Comparison of ENCODE assay signal across 18 mouse cellular contexts in the genomic region with DNA sequence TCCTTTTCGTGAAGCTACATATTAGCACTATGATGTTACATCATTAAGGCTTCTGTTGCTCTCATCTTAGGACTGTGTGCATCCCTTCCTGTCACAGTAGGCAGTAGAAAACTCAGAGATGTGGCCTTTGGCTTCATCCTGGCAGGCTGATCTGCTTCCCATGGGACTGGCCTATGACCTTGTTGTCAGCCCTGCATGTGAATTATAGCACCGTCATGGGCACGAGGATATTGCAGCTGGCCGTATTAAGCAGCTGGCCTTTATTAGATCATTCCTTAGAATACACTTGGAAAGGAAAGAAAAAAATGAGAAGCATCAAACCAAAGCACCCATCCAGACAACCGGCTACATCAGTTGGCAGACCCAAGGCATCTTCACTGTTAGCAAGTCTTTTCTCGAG. TPM values are rescaled to one million over a fixed set of nuclear protein-coding genes. Genes with fewer than 3 reads are reported as not detected.
DNase-seq lines count a peak whose midpoint lies in the region; ATAC-seq and TF ChIP-seq lines count a peak whose summit lies in the region.
"Had no signal": no experiment of that assay in that cellular context is flagged by ENCODE, and none has a peak within 500 bp of the region (broad histone marks: within the 10 kb centered on the region; RNA-seq: fewer than 3 reads in every experiment).

No protein-coding gene starts in this region.

- DNase-seq in heart, postnatal 10 days: peak; percentile 14 to 46
- no peak for DNase-seq in heart, adult 18-20 months
- peak; percentile 77 for DNase-seq in MN1 (ENCODE audit: low spot score)
- peak; percentile 67 for DNase-seq in adrenal gland, postnatal 14 days
- DNase-seq in kidney, postnatal 25 days: peak; percentile 40 to 66
- no peak for DNase-seq in left cerebral cortex, adult 8-10 months (ENCODE audit: low spot score in 2 of 2)
- no peak for DNase-seq in heart, adult 2 months
- DNase-seq: cerebellum, adult 18-20 months; right cerebral cortex, postnatal 4 days had no signal

- H3K4me3 ChIP-seq in heart, adult 2 months: no peak overlapping the region
- H3K4me3 ChIP-seq: forebrain, embryonic 13.5 days; heart, embryonic 12.5 days; layer of hippocampus, adult 2 months; left cerebral cortex, adult 2 months; limb, embryonic 12.5 days; megakaryocyte, embryonic 14.5 days had no signal

- H3K36me3 ChIP-seq in heart, adult 2 months (ENCODE audit: control insufficient read depth, insufficient read depth, low read length): no peaks in the 10 kb centered on the region

- no peak for TF ChIP-seq POLR2A in heart, adult 2 months (IDR thresholded peaks at IDR 0.05; ENCODE audit: insufficient read depth, low read depth, low read length)

- H3K79me2 ChIP-seq in heart, adult 2 months (replicated peaks; ENCODE audit: control insufficient read depth, insufficient read depth, low read length): no peaks in the 10 kb centered on the region

- ATAC-seq in megakaryocyte, adult 5-6 weeks (ENCODE audit: poor library complexity, severe bottlenecking): no peak
- ATAC-seq: forebrain, embryonic 13.5 days; lung, postnatal 0 days had no signal

- TF ChIP-seq EP300 in heart, adult 2 months (IDR thresholded peaks at IDR 0.05; ENCODE audit: insufficient read depth, low read depth, low read length): no peak

- no peak overlapping the region for H3K9ac ChIP-seq in heart, adult 2 months (ENCODE audit: low read depth, low read length)
- H3K9ac ChIP-seq: forebrain, embryonic 13.5 days; heart, embryonic 12.5 days; limb, embryonic 12.5 days; liver, embryonic 14.5 days had no signal

- H3K27me3 ChIP-seq in heart, adult 2 months (ENCODE audit: control insufficient read depth, insufficient read depth, low read length): no peaks in the 10 kb centered on the region
- H3K27me3 ChIP-seq: forebrain, embryonic 13.5 days; heart, embryonic 12.5 days; limb, embryonic 12.5 days had no signal

- intact Hi-C loops in heart, postnatal 10 days (cut with DNase I): no loop called here
- intact Hi-C loops in heart, adult 2 months (cut with DNase I): no loop called here

- TF ChIP-seq CTCF in heart, adult 2 months (IDR thresholded peaks at IDR 0.05): no peak

- H3K27ac ChIP-seq in heart, adult 2 months: no peak overlapping the region
- H3K27ac ChIP-seq: forebrain, embryonic 13.5 days; layer of hippocampus, adult 2 months; left cerebral cortex, adult 2 months; limb, embryonic 12.5 days; liver, embryonic 14.5 days had no signal

- H3K4me1 ChIP-seq in heart, adult 2 months (ENCODE audit: control insufficient read depth, insufficient read depth, low read length): no peaks in the 10 kb centered on the region
- H3K4me1 ChIP-seq: forebrain, embryonic 13.5 days; heart, embryonic 12.5 days; limb, embryonic 12.5 days; megakaryocyte, embryonic 14.5 days had no signal

- 50% methylated on average over 6 of the region's 6 CpGs for WGBS in heart, adult 2 months

RNA-seq across cellular contexts. Expression of a gene that starts 12.2 kb away (rescaled TPM):
- 100 to 1,000 TPM; 721 to 814 TPM for total RNA-seq in heart, postnatal 10 days (2021)
- 100 to 1,000 TPM; 412 to 432 TPM for total RNA-seq in heart, adult 18-20 months (2021)
- total RNA-seq in adrenal gland, postnatal 14 days (2021): 904 and 935 TPM in 2 replicates
- total RNA-seq in left cerebral cortex, adult 8-10 months (2022): 100 to 1,000 TPM; 632 to 772 (median 717) TPM
- total RNA-seq in heart, adult 2 months (2021): 100 to 1,000 TPM; 388 to 416 TPM
- polyA plus RNA-seq in heart, adult 2 months (2012; rRNA removed): 108 and 203 TPM in 2 replicates
- total RNA-seq in megakaryocyte, adult 5-6 weeks (2015): 665 and 701 TPM in 2 replicates
- total RNA-seq in megakaryocyte, adult 5-6 weeks (2017): 1,381 and 1,571 TPM in 2 replicates

RNA-seq across cellular contexts. Expression of a gene that starts 13.3 kb away (rescaled TPM):
- 10 to 100 TPM in 1 of 2 experiments, 1 to 10 TPM in 1; 9.9 to 12.9 TPM for total RNA-seq in heart, postnatal 10 days (2021)
- 10 to 100 TPM in 1 of 2 experiments, 1 to 10 TPM in 1; 9.3 to 11.4 TPM for total RNA-seq in heart, adult 18-20 months (2021)
- total RNA-seq in adrenal gland, postnatal 14 days (2021): 18.6 and 19.3 TPM in 2 replicates
- 10 to 100 TPM; 13.0 to 18.3 (median 14.4) TPM for total RNA-seq in left cerebral cortex, adult 8-10 months (2022)
- total RNA-seq in heart, adult 2 months (2021): 1 to 10 TPM; 9.0 to 9.2 TPM
- 5.2 and 8.7 TPM in 2 replicates for polyA plus RNA-seq in heart, adult 2 months (2012; rRNA removed)
- total RNA-seq in megakaryocyte, adult 5-6 weeks (2015): 40.6 and 46.0 TPM in 2 replicates
- 23.6 and 25.5 TPM in 2 replicates for total RNA-seq in megakaryocyte, adult 5-6 weeks (2017)

RNA-seq across cellular contexts. Expression of a gene that starts 30.3 kb away (rescaled TPM):
- total RNA-seq in heart, postnatal 10 days (2021): 10 to 100 TPM; 16.6 to 18.0 TPM
- total RNA-seq in heart, adult 18-20 months (2021): 10 to 100 TPM; 16.0 to 17.6 TPM
- total RNA-seq in adrenal gland, postnatal 14 days (2021): 25.4 and 26.2 TPM in 2 replicates
- total RNA-seq in left cerebral cortex, adult 8-10 months (2022): 1 to 10 TPM; 7.4 to 9.1 (median 8.1) TPM
- 10 to 100 TPM; 15.2 to 17.5 TPM for total RNA-seq in heart, adult 2 months (2021)
- polyA plus RNA-seq in heart, adult 2 months (2012; rRNA removed): 10.4 and 11.2 TPM in 2 replicates
- 20.8 and 21.8 TPM in 2 replicates for total RNA-seq in megakaryocyte, adult 5-6 weeks (2015)
- total RNA-seq in megakaryocyte, adult 5-6 weeks (2017): 12.3 and 12.6 TPM in 2 replicates

RNA-seq across cellular contexts. Expression of a gene that starts 56.5 kb away (rescaled TPM):
- under 1 TPM; 0.22 to 0.24 TPM for total RNA-seq in heart, postnatal 10 days (2021)
- total RNA-seq in heart, adult 18-20 months (2021): under 1 TPM in 1 of 2 experiments, not detected in 1; 0.13 TPM
- total RNA-seq in adrenal gland, postnatal 14 days (2021): 1.5 and 1.7 TPM in 2 replicates
- total RNA-seq in left cerebral cortex, adult 8-10 months (2022): 1 to 10 TPM; 4.3 to 6.5 (median 5.6) TPM
- total RNA-seq in heart, adult 2 months (2021): under 1 TPM; 0.05 to 0.10 TPM
- polyA plus RNA-seq in heart, adult 2 months (2012; rRNA removed): 0.09 and 0.10 TPM in 2 replicates
- total RNA-seq in megakaryocyte, adult 5-6 weeks (2015): not detected in 2 replicates
- total RNA-seq in megakaryocyte, adult 5-6 weeks (2017): not detected in 2 replicates

Comparison
In these comparisons a context has a peak if more than half of its experiments do, and no peak if none do; other contexts are left out.
1. DNase-seq: peak in heart, postnatal 10 days (2 of 2), MN1 (single experiment), adrenal gland, postnatal 14 days (single experiment) and kidney, postnatal 25 days (2 of 2); none in heart, adult 18-20 months (0 of 2), left cerebral cortex, adult 8-10 months (0 of 2) and heart, adult 2 months (0 of 2).